Mouse (Mus musculus) embryonic facial prominence, embryonic 14.5 days (tissue): ENCODE results near the gene Chodl. TPM values are rescaled to one million over a fixed set of nuclear protein-coding genes. Genes with fewer than 3 reads are reported as not detected.

Experiments
- ATAC-seq: fragments of 200-750 bp; cut with Nextera tagmentation; 2 replicates; pipeline ENCODE4 v1.8.0; 2017; ENCODE audit warnings: low read depth, moderate number of reproducible peaks, moderate TSS enrichment
- DNase-seq: peaks from one replicate; pipeline ENCODE4 v3.0.0-alpha.2; 2015; ENCODE audit warnings: low spot score
- H3K27ac ChIP-seq: fragments of 300-500 bp; sonication (generic); replicated peaks from 2 replicates; pipeline ENCODE4 v1.5.1; 2014; ENCODE audit warnings: low read depth, mild to moderate bottlenecking, low read length, moderate library complexity
- H3K27me3 ChIP-seq: fragments of 300-500 bp; sonication (generic); replicated peaks from 2 replicates; pipeline ENCODE4 v1.6.1; 2014; ENCODE audit warnings: low read length; ENCODE audit not compliant: control insufficient read depth, insufficient read depth
- H3K36me3 ChIP-seq: fragments of 300-500 bp; sonication (generic); 2 replicates; pipeline ENCODE4 v1.6.1; 2014; ENCODE audit warnings: low read length, mixed read lengths; ENCODE audit not compliant: control insufficient read depth, insufficient read depth
- H3K4me1 ChIP-seq: fragments of 300-500 bp; sonication (generic); 2 replicates; pipeline ENCODE4 v1.6.1; 2014; ENCODE audit warnings: antibody characterized with exemption, low read length; ENCODE audit not compliant: control insufficient read depth, insufficient read depth
- H3K4me2 ChIP-seq: fragments of 300-500 bp; sonication (generic); 2 replicates; pipeline ENCODE4 v1.6.1; 2014; ENCODE audit warnings: low read depth, mild to moderate bottlenecking, low read length, moderate library complexity, mixed read lengths
- H3K4me3 ChIP-seq: fragments of 300-500 bp; sonication (generic); 2 replicates; pipeline ENCODE4 v1.5.1; 2014; ENCODE audit warnings: low read depth, mild to moderate bottlenecking, low read length
- H3K9ac ChIP-seq: fragments of 300-500 bp; sonication (generic); 2 replicates; pipeline ENCODE4 v1.6.1; 2014; ENCODE audit warnings: low read depth, mild to moderate bottlenecking, low read length, moderate library complexity, mixed read lengths
- H3K9me3 ChIP-seq: fragments of 300-500 bp; sonication (generic); 2 replicates; pipeline ENCODE4 v1.6.1; 2016; ENCODE audit warnings: low read length; ENCODE audit not compliant: control insufficient read depth
- WGBS: fragments of 180-500 bp; shearing (Covaris S2); extraction: QIAGEN DNeasy Blood & Tissue Kit; methylation state at CpG from one replicate; pipeline ENCODE4 v1.1.7; 2014; 5-methylcytosine and 5-hydroxymethylcytosine counted together
- polyA plus RNA-seq: library from polyadenylated mRNA; unstranded; fragments of >200 nt; fragmentation: Nextera tagmentation; extraction: Ambion mirVana; gene quantifications from 2 replicates; pipeline ENCODE4 v1.2.1, GENCODE M21; 2014

Chodl gene
- 59.6 and 62.3 TPM in 2 replicates for polyA plus RNA-seq

GRCm38 (mm10) chr16:78930382-78931286, at the start of gene Chodl:
Chodl (plus strand) TSS chr16:78930948.
- Histone ChIP-seq H3K36me3 (no peaks in the 10 kb centered on the region), H3K9ac (peak within 1 kb of the TSS; percentile 57), H3K4me3 (peak within 1 kb of the TSS; percentile 43), H3K27ac (no peak within 1 kb of the TSS), H3K4me2 (peak within 1 kb of the TSS; percentile 68), H3K4me1 (no peaks in the 10 kb centered on the region), H3K27me3 (no peaks in the 10 kb centered on the region; the same call in 1 of the 2 replicates), H3K9me3 (no peaks in the 10 kb centered on the region)
- 13% methylated on average over 19 of the region's 19 CpGs for WGBS
- ATAC-seq (peak; percentile 85), DNase-seq (peak; percentile 83)

GRCm38 (mm10) chr16:78922644-78923043, 8.1 kb upstream of the Chodl start:
- Histone ChIP-seq H3K27ac (no peak overlapping the region), H3K9me3 (no peaks in the 10 kb centered on the region), H3K4me1 (no peaks in the 10 kb centered on the region), H3K36me3 (no peaks in the 10 kb centered on the region), H3K4me2 (no peak overlapping the region), H3K27me3 (no peaks in the 10 kb centered on the region), H3K9ac (no peak overlapping the region), H3K4me3 (no peak overlapping the region)
- no peak for DNase-seq
- 69% methylated on average over 5 of the region's 5 CpGs for WGBS
- no peak for ATAC-seq

- WGBS: 11% methylated on average over 16 of the region's 16 CpGs
- H3K4me3 ChIP-seq: peak overlapping the region; percentile 43
- H3K36me3 ChIP-seq: no peaks in the 10 kb centered on the region
- H3K4me1 ChIP-seq: no peaks in the 10 kb centered on the region
- no peaks in the 10 kb centered on the region; the same call in 1 of the 2 replicates for H3K27me3 ChIP-seq
- no peak overlapping the region for H3K27ac ChIP-seq
- peak overlapping the region; percentile 68 for H3K4me2 ChIP-seq
- H3K9me3 ChIP-seq: no peaks in the 10 kb centered on the region
- H3K9ac ChIP-seq: peak overlapping the region; percentile 57
- ATAC-seq (peak; percentile 42; the same call in 1 of the 2 replicates), DNase-seq (peak; percentile 13)
These were observed 708 bp downstream of the Chodl start for GRCm38 (mm10) chr16:78931287-78932025.

- ATAC-seq: no peak
- no peaks in the 10 kb centered on the region for H3K4me1 ChIP-seq
- H3K4me3 ChIP-seq: no peak overlapping the region
- no peak for DNase-seq
- no peak overlapping the region for H3K4me2 ChIP-seq
- H3K9ac ChIP-seq: no peak overlapping the region
- no peaks in the 10 kb centered on the region; the same call in 1 of the 2 replicates for H3K27me3 ChIP-seq
- H3K36me3 ChIP-seq: no peaks in the 10 kb centered on the region
- no peaks in the 10 kb centered on the region for H3K9me3 ChIP-seq
- 92% methylated on average over 2 of the region's 2 CpGs for WGBS
- no peak overlapping the region for H3K27ac ChIP-seq
These were observed 3.5 kb downstream of the Chodl start for GRCm38 (mm10) chr16:78934298-78934697.

- H3K9ac ChIP-seq: no peak overlapping the region
- DNase-seq (peak; percentile 45), ATAC-seq (no peak)
- no peak overlapping the region for H3K27ac ChIP-seq
- no peaks in the 10 kb centered on the region for H3K4me1 ChIP-seq
- peaks cover 6% of the 10 kb centered on the region; the same call in 1 of the 2 replicates for H3K9me3 ChIP-seq
- H3K4me3 ChIP-seq: no peak overlapping the region
- no peaks in the 10 kb centered on the region for H3K36me3 ChIP-seq
- H3K27me3 ChIP-seq: no peaks in the 10 kb centered on the region
- WGBS: 58% methylated on average over 8 of the region's 8 CpGs
- no peak overlapping the region for H3K4me2 ChIP-seq
These were observed 7.0 kb downstream of the Chodl start for GRCm38 (mm10) chr16:78937755-78938154.

- H3K4me2 ChIP-seq: no peak overlapping the region
- H3K4me1 ChIP-seq: no peaks in the 10 kb centered on the region
- no peak overlapping the region for H3K27ac ChIP-seq
- H3K4me3 ChIP-seq: no peak overlapping the region
- no peaks in the 10 kb centered on the region for H3K9me3 ChIP-seq
- DNase-seq: peak; percentile 56
- H3K27me3 ChIP-seq: no peaks in the 10 kb centered on the region
- no peak overlapping the region for H3K9ac ChIP-seq
- no peak for ATAC-seq
- H3K36me3 ChIP-seq: no peaks in the 10 kb centered on the region
- 61% methylated on average over 4 of the region's 4 CpGs for WGBS
These were observed 19.6 kb downstream of the Chodl start for GRCm38 (mm10) chr16:78950359-78950758.

- no peaks in the 10 kb centered on the region for H3K4me1 ChIP-seq
- 61% methylated on average over 2 of the region's 2 CpGs for WGBS
- no peaks in the 10 kb centered on the region for H3K36me3 ChIP-seq
- H3K27me3 ChIP-seq: no peaks in the 10 kb centered on the region
- no peak overlapping the region for H3K4me2 ChIP-seq
- H3K4me3 ChIP-seq: no peak overlapping the region
- no peak overlapping the region for H3K9ac ChIP-seq
- no peak overlapping the region for H3K27ac ChIP-seq
- DNase-seq (no peak), ATAC-seq (no peak)
- H3K9me3 ChIP-seq: no peaks in the 10 kb centered on the region
These were observed 26.7 kb downstream of the Chodl start for GRCm38 (mm10) chr16:78957434-78957833.

GRCm38 (mm10) chr16:78969091-78969731, 38.5 kb downstream of the Chodl start:
- peak; percentile 56 for DNase-seq
- Histone ChIP-seq H3K27ac (no peak overlapping the region), H3K36me3 (no peaks in the 10 kb centered on the region), H3K9me3 (no peaks in the 10 kb centered on the region), H3K9ac (no peak overlapping the region), H3K4me2 (0 out of 2 replicates have a peak overlapping the region, but pooled peaks have one; percentile 2), H3K4me1 (no peaks in the 10 kb centered on the region), H3K4me3 (no peak overlapping the region), H3K27me3 (no peaks in the 10 kb centered on the region)
- 36% methylated on average over 13 of the region's 13 CpGs for WGBS
- no peak for ATAC-seq
